Mouse (Mus musculus): ENCODE results near the gene Dnah11. TPM values are rescaled to one million over a fixed set of nuclear protein-coding genes. Genes with fewer than 3 reads are reported as not detected.
A peak's percentile ranks its signal among the peaks of the same experiment; 100 is the strongest.

The Dnah11 gene
- total and polyA plus RNA-seq, 3 experiments = 0.11 to 0.77 TPM; not detected in 1

- TF ChIP-seq MAZ (IDR thresholded peaks at IDR 0.05; ENCODE audit: low read depth, low read length) = no peak
- Histone ChIP-seq H3K9me3 (replicated peaks; ENCODE audit: insufficient read depth, low read length) (no peaks in the 10 kb centered on the region), H3K27ac (ENCODE audit: control insufficient read depth, low read depth, low read length) (no peak overlapping the region), H3K4me3 (ENCODE audit: control insufficient read depth in 1 of 2, insufficient read depth in 1 of 2, low read depth in 2 of 2, low read length in 2 of 2) (no peak overlapping the region), H3K36me3 (ENCODE audit: control insufficient read depth in 1 of 2, insufficient read depth in 2 of 2, low read length in 2 of 2) (peaks cover 0 to under 1% of the 10 kb centered on the region in 2 experiments; a peak in 1 of 4 replicates), H3K79me2 (ENCODE audit: control insufficient read depth, insufficient read depth, low read length, poor library complexity) (no peaks in the 10 kb centered on the region), H3K9ac (ENCODE audit: control insufficient read depth, low read depth, low read length, poor library complexity, severe bottlenecking) (no peak overlapping the region), H3K4me1 (ENCODE audit: control insufficient read depth in 1 of 2, insufficient read depth in 2 of 2, low read length in 2 of 2) (peaks cover 0 to 6% of the 10 kb centered on the region in 2 experiments; a peak in 2 of 4 replicates), H3K27me3 (ENCODE audit: control insufficient read depth in 1 of 2, insufficient read depth in 2 of 2, low read length in 2 of 2) (peaks cover 1 to 6% of the 10 kb centered on the region in 2 experiments; a peak in 3 of 4 replicates)
- no peak for DNase-seq (ENCODE audit: low read depth, low spot score)
Observed at GRCm38 (mm10) chr12:117837376-117837775, 361.5 kb downstream of the Dnah11 start.

- no peaks in the 10 kb centered on the region for H3K79me2 ChIP-seq (ENCODE audit: control insufficient read depth, insufficient read depth, low read length, poor library complexity)
- no peaks in the 10 kb centered on the region for H3K9me3 ChIP-seq (replicated peaks; ENCODE audit: insufficient read depth, low read length)
- H3K9ac ChIP-seq (ENCODE audit: control insufficient read depth, low read depth, low read length, poor library complexity, severe bottlenecking) = no peak overlapping the region
- H3K27me3 ChIP-seq (ENCODE audit: control insufficient read depth in 1 of 2, insufficient read depth in 2 of 2, low read length in 2 of 2) = peaks cover 3 to 6% of the 10 kb centered on the region in 2 experiments; a peak in 3 of 4 replicates
- DNase-seq (ENCODE audit: low read depth, low spot score) = no peak
- H3K4me3 ChIP-seq (ENCODE audit: control insufficient read depth in 1 of 2, insufficient read depth in 1 of 2, low read depth in 2 of 2, low read length in 2 of 2) = no peak overlapping the region
- H3K27ac ChIP-seq (ENCODE audit: control insufficient read depth, low read depth, low read length) = no peak overlapping the region
- H3K36me3 ChIP-seq (ENCODE audit: control insufficient read depth in 1 of 2, insufficient read depth in 2 of 2, low read length in 2 of 2) = no peaks in the 10 kb centered on the region
- no peaks in the 10 kb centered on the region; a peak in 1 of 4 replicates for H3K4me1 ChIP-seq (ENCODE audit: control insufficient read depth in 1 of 2, insufficient read depth in 2 of 2, low read length in 2 of 2)
- TF ChIP-seq ZC3H11A (IDR thresholded peaks at IDR 0.05; ENCODE audit: low read depth, low read length) (no peak), GABPA (IDR thresholded peaks at IDR 0.05; ENCODE audit: low read depth, low read length) (no peak), MYB (IDR thresholded peaks at IDR 0.05; ENCODE audit: low read depth, low read length) (no peak)
Observed at GRCm38 (mm10) chr12:117835371-117835770, 363.5 kb downstream of the Dnah11 start.

GRCm38 (mm10) chr12:117834652-117835051 is 364.2 kb downstream of the Dnah11 start:
- Histone ChIP-seq H3K27ac (ENCODE audit: control insufficient read depth, low read depth, low read length) (no peak overlapping the region), H3K4me1 (ENCODE audit: control insufficient read depth in 1 of 2, insufficient read depth in 2 of 2, low read length in 2 of 2) (no peaks in the 10 kb centered on the region), H3K9me3 (replicated peaks; ENCODE audit: insufficient read depth, low read length) (no peaks in the 10 kb centered on the region), H3K36me3 (ENCODE audit: control insufficient read depth in 1 of 2, insufficient read depth in 2 of 2, low read length in 2 of 2) (no peaks in the 10 kb centered on the region), H3K4me3 (ENCODE audit: control insufficient read depth in 1 of 2, insufficient read depth in 1 of 2, low read depth in 2 of 2, low read length in 2 of 2) (no peak overlapping the region), H3K9ac (ENCODE audit: control insufficient read depth, low read depth, low read length, poor library complexity, severe bottlenecking) (no peak overlapping the region), H3K79me2 (ENCODE audit: control insufficient read depth, insufficient read depth, low read length, poor library complexity) (no peaks in the 10 kb centered on the region), H3K27me3 (ENCODE audit: control insufficient read depth in 1 of 2, insufficient read depth in 2 of 2, low read length in 2 of 2) (peaks cover 3 to 6% of the 10 kb centered on the region in 2 experiments; a peak in 3 of 4 replicates)
- TF ChIP-seq E2F4 (IDR thresholded peaks at IDR 0.05; ENCODE audit: borderline replicate concordance, low read depth, low read length) (no peak), ZC3H11A (IDR thresholded peaks at IDR 0.05; ENCODE audit: low read depth, low read length) (peak; percentile 48; the same call in 1 of the 2 replicates), RAD21 (IDR thresholded peaks at IDR 0.05; ENCODE audit: low read depth, low read length) (peak; percentile 63), CTCF (IDR thresholded peaks at IDR 0.05 in 2 of 3, conservative IDR thresholded peaks at IDR 0.05 in 1 of 3; ENCODE audit: control insufficient read depth in 1 of 3, insufficient read depth in 1 of 3, low read depth in 2 of 3, low read length in 3 of 3, poor library complexity in 1 of 3, severe bottlenecking in 1 of 3) (peak; percentile 32 to 67 (median 54); a peak in 5 of 6 replicates), SMC3 (IDR thresholded peaks at IDR 0.05; ENCODE audit: low read depth, low read length) (peak; percentile 43)
- peak; percentile 63 for DNase-seq (ENCODE audit: low read depth, low spot score)

- Histone ChIP-seq H3K4me3 (ENCODE audit: control insufficient read depth in 1 of 2, insufficient read depth in 1 of 2, low read depth in 2 of 2, low read length in 2 of 2) (no peak overlapping the region), H3K36me3 (ENCODE audit: control insufficient read depth in 1 of 2, insufficient read depth in 2 of 2, low read length in 2 of 2) (no peaks in the 10 kb centered on the region), H3K79me2 (ENCODE audit: control insufficient read depth, insufficient read depth, low read length, poor library complexity) (no peaks in the 10 kb centered on the region), H3K27me3 (ENCODE audit: control insufficient read depth in 1 of 2, insufficient read depth in 2 of 2, low read length in 2 of 2) (peaks cover 0 to 3% of the 10 kb centered on the region in 2 experiments; a peak in 2 of 4 replicates), H3K4me1 (ENCODE audit: control insufficient read depth in 1 of 2, insufficient read depth in 2 of 2, low read length in 2 of 2) (no peaks in the 10 kb centered on the region), H3K9ac (ENCODE audit: control insufficient read depth, low read depth, low read length, poor library complexity, severe bottlenecking) (no peak overlapping the region), H3K27ac (ENCODE audit: control insufficient read depth, low read depth, low read length) (no peak overlapping the region), H3K9me3 (replicated peaks; ENCODE audit: insufficient read depth, low read length) (no peaks in the 10 kb centered on the region)
- TF ChIP-seq MYB (IDR thresholded peaks at IDR 0.05; ENCODE audit: low read depth, low read length) = no peak
- TF ChIP-seq POLR2AphosphoS2 (IDR thresholded peaks at IDR 0.05; ENCODE audit: low read length) = no peak
- TF ChIP-seq MAX (IDR thresholded peaks at IDR 0.05; ENCODE audit: low read length) = no peak
- TF ChIP-seq GABPA (IDR thresholded peaks at IDR 0.05; ENCODE audit: low read depth, low read length) = no peak
- TF ChIP-seq ZMIZ1 (IDR thresholded peaks at IDR 0.05; ENCODE audit: low read depth, low read length) = no peak
- no peak for TF ChIP-seq POLR2AphosphoS5 (IDR thresholded peaks at IDR 0.05; ENCODE audit: borderline replicate concordance, low read depth, low read length)
- no peak for TF ChIP-seq POLR2A (IDR thresholded peaks at IDR 0.05; ENCODE audit: control insufficient read depth in 1 of 2, insufficient read depth in 1 of 2, low read depth in 1 of 2, low read length in 2 of 2, poor library complexity in 1 of 2)
- no peak for TF ChIP-seq USF2 (IDR thresholded peaks at IDR 0.05; ENCODE audit: borderline replicate concordance in 1 of 2, insufficient read depth in 1 of 2, low read depth in 1 of 2, low read length in 2 of 2)
- no peak for TF ChIP-seq ELF1 (IDR thresholded peaks at IDR 0.05; ENCODE audit: low read depth, low read length)
- no peak for TF ChIP-seq ETS1 (IDR thresholded peaks at IDR 0.05; ENCODE audit: low read depth, low read length)
- no peak for DNase-seq (ENCODE audit: low read depth, low spot score)
Observed at GRCm38 (mm10) chr12:117832190-117832589, 366.7 kb downstream of the Dnah11 start.
